Mouse (Mus musculus) ES-Bruce4 (cell line): ENCODE measurements around the gene Bhlhe41. TPM values are rescaled to one million over a fixed set of nuclear protein-coding genes. Genes with fewer than 3 reads are reported as not detected.

ENCODE experiments used
- H3K27ac ChIP-seq: 2 replicates; pipeline ENCODE4 v1.5.1; 2012; ENCODE audit warnings: low read length, inconsistent platforms; ENCODE audit not compliant: insufficient read depth
- H3K27me3 ChIP-seq: 2 replicates; pipeline ENCODE4 v1.6.1; 2012; ENCODE audit warnings: mild to moderate bottlenecking, low read length, inconsistent platforms; ENCODE audit not compliant: control insufficient read depth, poor library complexity, insufficient read depth, severe bottlenecking
- H3K36me3 ChIP-seq: 2 replicates; pipeline ENCODE4 v1.6.1; 2012; ENCODE audit warnings: inconsistent platforms, mild to moderate bottlenecking, low read length, moderate library complexity; ENCODE audit not compliant: control insufficient read depth, poor library complexity, insufficient read depth, severe bottlenecking
- H3K4me1 ChIP-seq: one replicate; pipeline ENCODE4 v1.8.1; 2011; ENCODE audit warnings: low read length; ENCODE audit not compliant: control insufficient read depth, insufficient read depth
- H3K4me3 ChIP-seq: 2 replicates; pipeline ENCODE4 v1.5.1; 2011; ENCODE audit warnings: low read depth, mild to moderate bottlenecking, low read length
- H3K9ac ChIP-seq: 2 replicates; pipeline ENCODE4 v1.6.1; 2012; ENCODE audit warnings: low read depth, mild to moderate bottlenecking, inconsistent platforms; ENCODE audit not compliant: poor library complexity, severe bottlenecking
- H3K9me3 ChIP-seq: replicated peaks from 2 replicates; pipeline ENCODE4 v1.6.1; 2012; ENCODE audit warnings: mild to moderate bottlenecking, low read length, inconsistent platforms; ENCODE audit not compliant: control insufficient read depth, poor library complexity, insufficient read depth, severe bottlenecking
- CTCF ChIP-seq: IDR thresholded peaks from one replicate; pipeline ENCODE4 v1.8.1; 2011; ENCODE audit warnings: low read depth, low read length
- EP300 ChIP-seq: IDR thresholded peaks from 2 replicates; pipeline ENCODE4 v1.6.1; 2011; ENCODE audit warnings: low read depth, low read length; ENCODE audit not compliant: insufficient read depth
- POLR2A ChIP-seq: IDR thresholded peaks from one replicate; pipeline ENCODE4 v1.8.1; 2011; ENCODE audit warnings: low read length; ENCODE audit not compliant: insufficient read depth
- polyA plus RNA-seq: library from polyadenylated mRNA; stranded (reverse); fragments of >200 nt; gene quantifications from 2 replicates; pipeline ENCODE4 v1.2.4, GENCODE M21; 2011; ENCODE audit warnings: low read depth; ENCODE audit not compliant: missing spikeins, insufficient read depth, insufficient read length

Bhlhe41 gene
- polyA plus RNA-seq, 1 experiment = 5.3 TPM

DNA sequence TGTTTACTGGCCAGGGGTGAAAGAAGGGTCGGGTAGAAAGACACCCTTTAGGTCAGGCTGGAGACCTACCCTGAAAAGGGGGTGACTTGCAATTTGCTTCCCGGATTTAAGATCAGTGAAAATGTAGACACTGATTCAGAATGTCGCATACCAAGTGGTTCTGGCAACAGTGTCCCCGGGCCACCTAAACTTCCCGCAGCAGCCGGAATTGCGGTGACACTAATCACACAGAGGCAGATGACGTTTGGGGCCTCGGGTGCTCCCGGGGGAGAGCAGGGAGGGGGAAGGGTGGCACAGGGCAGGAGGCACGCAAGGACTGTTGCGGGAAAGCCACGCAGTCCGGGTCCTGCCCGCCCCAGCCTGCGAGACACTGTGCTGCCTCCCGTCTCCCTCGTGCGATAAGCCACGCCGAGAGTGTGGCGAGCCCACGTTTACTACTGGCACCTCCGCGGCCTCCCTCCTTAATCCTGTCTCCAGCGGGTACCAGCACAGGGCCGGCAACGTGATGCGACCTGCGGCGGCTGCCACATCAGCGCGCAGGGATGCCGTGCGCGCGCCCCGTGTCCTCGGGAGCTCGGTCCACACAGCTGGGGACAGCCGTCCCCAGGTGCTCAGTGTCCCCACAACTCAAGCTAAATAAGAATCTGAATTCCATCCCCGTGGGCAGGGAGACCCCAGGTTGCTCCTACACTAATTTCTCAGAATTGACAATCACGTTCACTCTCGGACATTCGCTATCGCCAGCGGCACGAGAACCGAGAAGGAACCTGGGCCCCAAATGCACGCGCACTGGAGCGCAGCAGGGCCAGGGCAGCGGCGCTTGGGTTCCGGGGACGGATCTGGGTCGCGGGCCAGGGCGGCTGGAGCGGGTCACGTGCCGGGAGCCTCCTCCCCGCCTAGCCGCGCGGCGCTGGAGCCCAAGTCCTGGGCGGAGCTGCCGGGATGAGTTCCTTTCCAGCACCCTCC, 811 bp upstream of the Bhlhe41 start:
- H3K27ac ChIP-seq = no peak overlapping the region
- no peaks in the 10 kb centered on the region for H3K4me1 ChIP-seq
- peaks cover 17% of the 10 kb centered on the region for H3K27me3 ChIP-seq

DNA sequence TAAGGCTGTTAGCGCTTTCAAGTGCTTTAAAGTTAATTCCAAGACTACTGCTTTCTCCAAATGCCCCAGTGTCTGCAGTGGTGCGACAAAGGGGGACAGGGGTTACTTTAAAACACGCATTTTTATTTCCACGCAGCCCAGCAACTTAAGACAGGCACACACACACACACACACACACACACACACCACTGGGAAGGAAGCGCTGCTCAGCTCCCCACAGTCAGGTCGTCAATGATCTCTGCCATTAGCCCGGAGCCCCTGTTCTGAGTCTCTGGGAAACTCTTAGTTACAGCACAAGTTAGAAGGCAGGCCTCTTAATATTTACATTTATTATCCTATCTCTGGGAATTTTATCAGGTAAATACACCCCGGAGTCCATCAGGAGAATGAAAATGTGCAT, 1.2 kb downstream of the Bhlhe41 start:
- Histone ChIP-seq H3K9me3 (no peaks in the 10 kb centered on the region), H3K27ac (no peak overlapping the region), H3K4me3 (peak overlapping the region; percentile 67; the same call in 1 of the 2 replicates), H3K27me3 (peaks cover 17% of the 10 kb centered on the region), H3K36me3 (no peaks in the 10 kb centered on the region), H3K9ac (no peak overlapping the region), H3K4me1 (no peaks in the 10 kb centered on the region)
- TF ChIP-seq POLR2A (no peak), CTCF (no peak), EP300 (no peak)

More for the DNA sequence above, 811 bp upstream of the Bhlhe41 start:
- peak overlapping the region; percentile 38 for H3K9ac ChIP-seq
- no peaks in the 10 kb centered on the region for H3K9me3 ChIP-seq
- no peak for TF ChIP-seq POLR2A
- TF ChIP-seq CTCF = no peak
- no peak for TF ChIP-seq EP300
- H3K4me3 ChIP-seq = peak overlapping the region; percentile 45
- H3K36me3 ChIP-seq = no peaks in the 10 kb centered on the region

DNA sequence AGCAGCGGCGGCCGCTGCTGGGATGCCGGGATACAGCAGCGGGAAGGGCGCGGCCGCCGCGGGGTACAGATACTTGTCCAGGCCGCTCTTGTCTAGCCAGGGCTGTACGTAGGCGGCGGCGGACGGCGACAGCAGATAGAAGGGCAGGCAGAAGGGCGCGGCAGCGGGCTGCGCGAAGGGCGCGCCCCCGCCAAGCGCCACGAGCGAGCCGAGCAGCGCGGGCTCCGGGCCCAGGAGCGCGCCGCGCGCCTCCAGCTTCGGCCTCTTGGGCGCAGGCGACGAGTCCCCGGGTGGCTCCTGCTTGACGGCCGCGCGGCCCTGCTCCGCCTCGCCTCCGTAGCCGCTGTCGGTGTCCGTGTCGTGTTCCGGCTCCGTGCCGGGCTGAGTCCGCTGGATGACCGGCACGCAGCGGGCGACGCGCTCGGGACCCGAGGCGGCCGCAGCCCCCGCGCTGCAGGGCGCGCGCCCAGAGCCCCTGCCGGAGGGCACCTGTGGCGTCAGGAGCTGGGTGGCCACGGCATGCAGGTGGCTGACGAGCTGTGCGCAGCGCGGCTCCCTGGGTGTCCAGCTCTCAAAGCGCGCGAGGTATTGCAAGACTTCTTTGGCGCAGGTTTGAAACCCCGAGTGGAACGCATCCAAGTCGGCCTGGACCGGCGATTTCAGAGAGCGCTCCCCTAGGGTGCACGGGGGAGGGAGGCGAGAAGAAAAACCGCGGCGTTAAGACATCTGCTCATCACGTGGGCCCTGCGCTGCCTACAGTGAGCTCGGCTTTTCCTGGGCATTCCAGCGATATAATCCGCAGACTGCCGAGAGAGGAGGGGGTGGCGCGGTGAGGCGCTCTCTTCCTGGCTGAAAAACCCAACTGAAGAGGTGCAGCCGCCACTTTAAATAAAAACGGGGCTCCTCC, 2.0 kb downstream of the Bhlhe41 start:
- Histone ChIP-seq H3K9me3 (no peaks in the 10 kb centered on the region), H3K9ac (peak overlapping the region; percentile 62), H3K4me1 (no peaks in the 10 kb centered on the region), H3K27ac (no peak overlapping the region), H3K4me3 (peak overlapping the region; percentile 67), H3K27me3 (peaks cover 17% of the 10 kb centered on the region), H3K36me3 (no peaks in the 10 kb centered on the region)
- TF ChIP-seq EP300 = no peak
- no peak for TF ChIP-seq POLR2A

DNA sequence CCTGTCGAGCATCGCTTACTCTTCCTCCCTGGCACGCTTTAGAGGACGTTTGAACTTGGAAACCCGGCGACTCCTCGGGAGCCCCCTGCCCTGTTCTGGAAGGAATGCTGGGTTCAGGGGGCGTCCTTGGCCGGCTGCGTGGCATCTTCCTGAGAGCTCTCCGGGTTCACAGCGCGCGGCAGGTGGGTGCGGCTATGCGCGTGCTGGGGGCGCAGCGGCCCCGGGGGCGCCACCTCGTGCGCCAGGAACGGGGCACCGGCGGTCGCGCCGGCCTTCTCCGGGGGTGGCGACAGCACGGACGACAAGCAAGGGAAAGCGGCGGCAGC, 2.7 kb downstream of the Bhlhe41 start:
- Histone ChIP-seq H3K27ac (no peak overlapping the region), H3K4me1 (no peaks in the 10 kb centered on the region), H3K4me3 (peak overlapping the region; percentile 67), H3K27me3 (peaks cover 17% of the 10 kb centered on the region), H3K9ac (peak overlapping the region; percentile 62), H3K9me3 (no peaks in the 10 kb centered on the region), H3K36me3 (no peaks in the 10 kb centered on the region)
- no peak for TF ChIP-seq POLR2A
- TF ChIP-seq EP300 = no peak
- no peak for TF ChIP-seq CTCF

DNA sequence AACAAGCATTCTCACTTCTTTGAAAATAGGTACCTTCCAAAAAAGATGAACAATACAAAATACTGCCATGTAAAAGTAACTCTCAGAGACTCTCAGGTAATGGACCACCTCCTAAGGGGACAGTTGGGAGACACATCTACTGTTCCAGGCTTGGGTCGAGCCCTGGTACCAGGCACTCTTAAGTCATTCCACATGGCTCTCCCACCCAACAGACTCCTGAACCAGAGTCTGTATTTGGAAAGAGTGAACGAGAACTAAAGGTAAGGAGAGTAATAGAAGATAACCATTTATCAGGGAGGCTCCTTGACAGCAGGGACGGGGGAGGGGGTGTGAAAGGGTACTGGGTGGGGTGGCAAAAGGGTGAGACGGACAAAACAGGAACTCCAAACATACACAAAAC, 3.0 kb downstream of the Bhlhe41 start:
- Histone ChIP-seq H3K9me3 (no peaks in the 10 kb centered on the region), H3K9ac (peak overlapping the region; percentile 62; the same call in 1 of the 2 replicates), H3K36me3 (no peaks in the 10 kb centered on the region), H3K4me1 (no peaks in the 10 kb centered on the region), H3K27me3 (peaks cover 17% of the 10 kb centered on the region), H3K4me3 (peak overlapping the region; percentile 67), H3K27ac (no peak overlapping the region)
- TF ChIP-seq EP300 (no peak), CTCF (no peak), POLR2A (no peak)
